Mouse (Mus musculus): ENCODE measurements around the gene Zfp600.
"Not testable (repeated sequence)": the region's sequence is repeated elsewhere in the genome, so short reads cannot be mapped to it uniquely, and the experiment has no call there.

Zfp600 gene

DNA sequence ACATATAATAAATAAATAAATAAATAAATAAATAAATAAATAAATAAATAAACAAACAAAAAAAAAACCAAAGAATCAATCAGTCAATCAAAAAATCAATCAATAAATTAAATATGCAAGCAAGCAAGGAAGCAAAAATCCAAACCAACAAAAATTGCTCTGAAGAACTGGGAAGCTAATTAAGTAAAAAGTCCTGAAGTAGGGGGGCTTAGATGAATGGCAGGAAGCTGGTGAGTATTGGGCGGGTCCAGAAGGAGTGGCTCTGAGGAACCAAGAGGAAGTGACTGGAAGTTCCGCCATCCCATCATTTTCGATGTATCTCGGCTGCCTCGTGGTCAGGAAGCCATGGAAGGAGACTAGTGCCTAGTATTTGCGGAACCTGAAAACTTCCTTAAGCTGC is at the start of gene Zfp600:
TSS of gene Zfp600 (plus strand) at position 301 of the 400 bp plus-strand sequence.
- DNase-seq (ENCODE audit: low spot score): not testable (repeated sequence)

DNA sequence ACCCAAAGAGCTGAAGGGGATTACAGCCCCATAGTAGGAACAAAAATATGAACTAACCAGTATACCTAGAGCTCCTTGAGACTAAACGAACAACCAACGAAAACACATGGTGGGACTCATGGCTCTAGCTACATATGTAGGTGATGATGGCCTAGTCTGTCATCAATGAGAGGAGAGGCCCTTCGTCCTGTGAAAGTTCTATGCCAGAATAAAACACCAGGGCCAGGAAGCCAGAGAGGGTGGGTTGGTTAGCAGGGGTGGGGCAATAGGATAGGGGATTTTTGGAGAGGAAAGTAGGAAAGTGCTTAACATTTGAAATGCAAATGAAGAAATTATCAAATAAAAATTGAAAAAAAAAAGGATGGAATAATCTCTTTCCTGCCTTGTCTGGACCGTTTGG is 6.3 kb downstream of the Zfp600 start:
- not testable (repeated sequence) for DNase-seq (ENCODE audit: low spot score)

DNA sequence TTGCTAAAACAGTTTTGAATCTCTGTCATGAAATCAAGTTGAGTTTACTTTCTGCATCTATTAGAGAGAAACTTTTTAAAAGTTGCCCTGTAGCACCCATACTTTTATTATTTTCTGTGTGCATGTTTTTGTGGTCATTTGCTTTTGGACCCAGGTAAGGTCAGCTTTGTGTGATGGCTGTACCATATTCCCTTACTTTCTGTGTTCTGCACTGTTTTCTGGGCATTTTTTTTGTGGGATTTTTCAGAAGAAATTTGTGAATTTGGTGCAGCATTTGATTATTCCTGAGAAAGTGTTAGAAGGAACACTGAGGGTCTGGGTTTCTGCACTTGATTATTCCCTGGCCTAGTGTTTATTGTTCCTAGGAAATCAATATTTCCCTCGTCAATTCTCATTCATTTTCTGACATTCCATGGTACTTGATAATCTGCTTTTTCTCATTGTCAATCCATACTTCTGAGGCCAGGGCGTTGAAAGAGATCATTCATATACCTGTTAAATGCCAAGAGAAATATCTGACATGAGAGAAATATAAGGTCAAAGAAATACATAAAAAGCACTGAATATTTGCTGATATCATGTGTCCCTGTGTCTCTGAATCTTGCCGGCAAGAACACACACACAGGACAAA is 10.7 kb downstream of the Zfp600 start:
- DNase-seq (ENCODE audit: low spot score): not testable (repeated sequence)

- peak; percentile 45 for DNase-seq (ENCODE audit: low spot score)
These were observed 11.4 kb downstream of the Zfp600 start for GRCm38 (mm10) chr4:146167879-146168532.

GRCm38 (mm10) chr4:146168730-146169215 is 12.1 kb downstream of the Zfp600 start:
- DNase-seq (ENCODE audit: low spot score): not testable (repeated sequence)

- peak; percentile 47 for DNase-seq (ENCODE audit: low spot score)
These were observed 17.0 kb downstream of the Zfp600 start for GRCm38 (mm10) chr4:146173378-146174226.

DNA sequence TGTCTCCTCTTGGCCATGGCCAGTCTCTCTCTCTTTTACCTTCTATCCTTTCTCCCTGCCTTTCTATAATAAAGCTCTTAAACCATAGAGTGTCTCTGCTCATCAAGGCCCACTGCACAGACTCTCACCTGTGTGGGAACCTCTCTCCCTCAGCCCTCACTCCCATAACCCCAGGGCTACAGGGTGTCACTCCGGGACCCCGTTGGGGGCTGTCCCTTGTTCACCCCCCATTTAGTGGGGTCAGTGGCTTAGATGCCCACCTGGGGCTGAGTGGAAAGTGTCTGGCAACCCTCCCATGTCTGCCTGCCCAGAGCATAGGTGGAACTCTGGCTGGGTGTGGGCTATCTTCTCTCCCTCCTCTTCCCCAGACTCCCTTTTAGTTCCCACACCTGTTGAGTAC is 47.7 kb downstream of the Zfp600 start:
- DNase-seq (ENCODE audit: low spot score): not testable (repeated sequence)

DNA sequence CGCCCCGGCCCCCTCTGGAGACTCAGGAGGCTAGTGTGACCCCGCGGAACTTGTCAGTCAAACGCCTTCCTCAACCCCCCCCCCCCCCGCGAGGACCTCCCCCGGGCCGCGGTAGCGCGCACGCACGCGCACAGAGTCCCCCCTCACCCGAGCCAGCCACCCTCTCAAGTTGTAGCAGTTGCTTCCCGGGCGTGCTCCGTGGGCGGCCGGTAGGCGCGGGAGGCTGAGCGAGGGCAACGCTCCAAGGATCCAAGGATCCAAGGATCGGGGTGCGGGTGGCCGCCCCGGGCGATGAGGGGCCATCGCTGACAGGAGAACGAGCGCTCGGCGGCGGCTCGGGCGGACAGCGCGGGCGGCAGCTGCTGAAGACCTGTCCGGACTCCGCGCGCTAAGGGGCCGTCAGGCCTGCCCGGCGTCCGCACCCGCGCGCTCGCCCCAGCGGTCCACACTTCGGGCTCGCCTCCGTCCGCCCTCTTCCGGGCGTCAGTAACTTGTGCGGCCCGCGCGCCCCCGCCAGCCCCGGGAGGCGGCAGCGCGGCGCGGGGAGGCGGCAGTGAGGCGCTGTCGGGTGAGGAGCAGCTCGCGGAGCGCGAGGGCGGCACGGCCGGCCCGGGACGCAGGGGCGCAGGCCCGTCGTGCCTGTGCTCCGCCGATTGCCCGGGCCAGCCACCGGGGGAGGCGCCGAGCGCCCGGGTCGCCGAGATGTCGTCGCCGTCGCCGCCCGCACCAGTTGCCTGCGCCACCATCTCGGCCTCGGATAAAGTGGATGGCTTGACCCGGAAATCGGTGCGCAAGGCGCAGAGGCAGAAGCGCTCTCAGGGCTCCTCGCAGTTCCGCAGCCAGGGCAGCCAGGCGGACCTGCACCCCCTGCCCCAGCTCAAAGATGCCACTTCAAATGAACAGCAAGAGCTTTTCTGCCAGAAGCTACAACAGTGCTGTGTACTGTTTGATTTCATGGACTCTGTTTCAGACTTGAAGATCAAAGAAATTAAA is 82.9 kb downstream of the Zfp600 start:
- DNase-seq (ENCODE audit: low spot score): not testable (repeated sequence)

DNA sequence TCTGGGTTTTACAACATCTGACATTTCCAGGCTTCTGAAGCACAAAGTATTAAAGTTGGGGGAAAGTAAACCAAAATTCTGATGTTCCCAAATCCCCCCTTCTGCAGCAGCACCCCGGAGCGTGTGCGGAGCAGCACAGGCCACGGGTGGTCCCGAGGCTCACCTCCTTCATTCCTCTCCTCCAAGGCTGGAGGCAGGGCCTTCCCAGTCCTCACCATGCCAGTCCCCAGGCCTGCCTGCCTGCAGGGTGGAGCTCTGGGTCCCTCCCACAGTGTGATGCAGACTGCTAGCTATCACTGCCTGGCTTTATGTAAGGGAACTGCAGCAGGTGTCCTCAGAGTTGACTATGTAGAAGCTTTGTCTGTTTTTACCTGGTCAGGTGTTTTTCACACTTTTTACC is 85.5 kb downstream of the Zfp600 start:
- DNase-seq (ENCODE audit: low spot score): peak; percentile 38

All from testis, postnatal 10 days (tissue).